Mouse (Mus musculus) layer of hippocampus, postnatal 10 days (tissue): ENCODE results near the gene Gm10220. TPM values are rescaled to one million over a fixed set of nuclear protein-coding genes. Genes with fewer than 3 reads are reported as not detected.
"Not testable (repeated sequence)": the region's sequence is repeated elsewhere in the genome, so short reads cannot be mapped to it uniquely, and the experiment has no call there.

Source experiments
- DNase-seq, 2 experiments: peaks; one replicate each; pipeline ENCODE4 v3.0.0; 2021; ENCODE audit warnings: low spot score in 2 of 2
- long read RNA-seq: library from polyadenylated mRNA; stranded (forward); transcript quantifications from one replicate; pipeline ENCODE4 v2.0.0, GENCODE M21; 2023
- total RNA-seq, 2 experiments: library from RNA; stranded (reverse); gene quantifications; 2 replicates each; pipeline ENCODE4 v1.2.3; 2021

Gene Gm10220
- not detected for total RNA-seq
- long read RNA-seq = 0 reads

- DNase-seq = not testable (repeated sequence)
Observed at GRCm38 (mm10) chr5:26121321-26121720, at the start of gene Gm10220. TSS of gene Gm10220 (minus strand) at chr5:26121421.

GRCm38 (mm10) chr5:26169855-26170254 is 48.6 kb upstream of the Gm10220 start:
- no peak for DNase-seq

- DNase-seq = peak in 1 of 2 experiments; percentile 16
Observed at GRCm38 (mm10) chr5:26165791-26166165, 44.6 kb upstream of the Gm10220 start.

GRCm38 (mm10) chr5:26165036-26165790 is 44.0 kb upstream of the Gm10220 start:
- peak in 1 of 2 experiments; percentile 15 for DNase-seq

GRCm38 (mm10) chr5:26157396-26158170 is 36.4 kb upstream of the Gm10220 start:
- no peak for DNase-seq

- DNase-seq = no peak
Observed at GRCm38 (mm10) chr5:26142891-26143290, 21.7 kb upstream of the Gm10220 start.

GRCm38 (mm10) chr5:26105262-26105661 is 16.0 kb downstream of the Gm10220 start, which contains the start of gene 5031410I06Rik:
TSS of gene 5031410I06Rik (minus strand) at chr5:26105362.
- DNase-seq = not testable (repeated sequence)

- not testable (repeated sequence) for DNase-seq
Observed at GRCm38 (mm10) chr5:26089191-26089590, 32.0 kb downstream of the Gm10220 start, which contains the start of gene Gm10471. TSS of gene Gm10471 (minus strand) at chr5:26089291.

- DNase-seq = not testable (repeated sequence)
Observed at GRCm38 (mm10) chr5:26079023-26079422, 42.2 kb downstream of the Gm10220 start.

- no peak for DNase-seq
Observed at GRCm38 (mm10) chr5:26070716-26071115, 50.5 kb downstream of the Gm10220 start.

Other genes starting within 250 kb of the Gm10220 start
- not detected for gene Gm21663, start 179.0 kb downstream of the Gm10220 start, total RNA-seq
- not detected for gene Gm21671, start 167.0 kb downstream of the Gm10220 start, total RNA-seq
- gene Gm21680, start 148.8 kb downstream of the Gm10220 start, total RNA-seq = not detected
- not detected for gene Gm21698, start 132.8 kb downstream of the Gm10220 start, total RNA-seq
- gene Gm1979, start 116.6 kb downstream of the Gm10220 start, total RNA-seq = not detected
- gene Gm5862, start 98.5 kb downstream of the Gm10220 start, total RNA-seq = not detected
- gene Speer4a, start 81.9 kb downstream of the Gm10220 start, total RNA-seq = not detected
- gene Gm7347, start 62.8 kb downstream of the Gm10220 start, total RNA-seq = not detected
- gene Gm10471, start 32.1 kb downstream of the Gm10220 start, total RNA-seq = not detected
- not detected for gene 5031410I06Rik, start 16.1 kb downstream of the Gm10220 start, total RNA-seq
- under 1 TPM; 0.27 to 0.34 TPM for gene Gm7361, start 136.3 kb upstream of the Gm10220 start, total RNA-seq